Mouse (Mus musculus) neural tube, embryonic 14.5 days (tissue): ENCODE measurements around the gene Gm17728. TPM values are rescaled to one million over a fixed set of nuclear protein-coding genes. Genes with fewer than 3 reads are reported as not detected.

Experiments
- ATAC-seq: fragments of 200-750 bp; cut with Nextera tagmentation; 2 replicates; pipeline ENCODE4 v1.8.0; 2017; ENCODE audit warnings: low read depth, mild to moderate bottlenecking, moderate TSS enrichment, moderate library complexity
- H3K27ac ChIP-seq: fragments of 300-500 bp; sonication (generic); 2 replicates; pipeline ENCODE4 v1.5.1; 2014; ENCODE audit warnings: low read depth, mild to moderate bottlenecking, control low read depth, low read length, moderate library complexity, mixed read lengths
- H3K27me3 ChIP-seq: fragments of 300-500 bp; sonication (generic); 2 replicates; pipeline ENCODE4 v1.6.1; 2014; ENCODE audit warnings: low read length; ENCODE audit not compliant: control insufficient read depth, insufficient read depth
- H3K36me3 ChIP-seq: fragments of 300-500 bp; sonication (generic); 2 replicates; pipeline ENCODE4 v1.6.1; 2014; ENCODE audit warnings: low read length, mixed read lengths; ENCODE audit not compliant: control insufficient read depth, insufficient read depth
- H3K4me1 ChIP-seq: fragments of 300-500 bp; sonication (generic); 2 replicates; pipeline ENCODE4 v1.6.1; 2014; ENCODE audit warnings: low read length; ENCODE audit not compliant: control insufficient read depth, insufficient read depth
- H3K4me2 ChIP-seq: fragments of 300-500 bp; sonication (generic); 2 replicates; pipeline ENCODE4 v1.6.1; 2014; ENCODE audit warnings: mild to moderate bottlenecking, low read depth, low read length, control low read depth
- H3K4me3 ChIP-seq: fragments of 300-500 bp; sonication (generic); 2 replicates; pipeline ENCODE4 v1.5.1; 2014; ENCODE audit warnings: low read depth, low read length, control low read depth, mixed read lengths
- H3K9ac ChIP-seq: fragments of 300-500 bp; sonication (generic); replicated peaks from 2 replicates; pipeline ENCODE4 v1.6.1; 2014; ENCODE audit warnings: low read depth, mild to moderate bottlenecking, control low read depth, low read length, mixed read lengths
- H3K9me3 ChIP-seq: fragments of 300-500 bp; sonication (generic); 2 replicates; pipeline ENCODE4 v1.6.1; 2016; ENCODE audit warnings: low read length; ENCODE audit not compliant: control insufficient read depth
- WGBS: fragments of 180-500 bp; shearing (Covaris S2); extraction: QIAGEN DNeasy Blood & Tissue Kit; methylation state at CpG from one replicate; pipeline ENCODE4 v1.1.7; 2014; 5-methylcytosine and 5-hydroxymethylcytosine counted together
- polyA plus RNA-seq: library from polyadenylated mRNA; unstranded; fragments of >200 nt; fragmentation: Nextera tagmentation; extraction: Ambion mirVana; gene quantifications from 2 replicates; pipeline ENCODE4 v1.2.1, GENCODE M21; 2014

Gene Gm17728
- polyA plus RNA-seq, 1 experiment from 2014 or later, result 0.68 TPM

- H3K4me1 ChIP-seq, result no peaks in the 10 kb centered on the region
Measured at GRCm38 (mm10) chr17:9460904-9461303, 39.0 kb downstream of the Gm17728 start.

More at GRCm38 (mm10) chr17:9460904-9461303, 39.0 kb downstream of the Gm17728 start:
- H3K9ac ChIP-seq, result no peak overlapping the region
- H3K27ac ChIP-seq, result no peak overlapping the region
- H3K36me3 ChIP-seq, result no peaks in the 10 kb centered on the region
- no peaks in the 10 kb centered on the region for H3K27me3 ChIP-seq
- no peak overlapping the region for H3K4me3 ChIP-seq
- no peak overlapping the region for H3K4me2 ChIP-seq
- no peaks in the 10 kb centered on the region for H3K9me3 ChIP-seq
- 86% methylated on average over 2 of the region's 2 CpGs for WGBS
- ATAC-seq, result no peak

Other genes with a start within 250 kb of the Gm17728 start
- not detected in 2 replicates for gene Pabpc6, start 247.7 kb downstream of the Gm17728 start, polyA plus RNA-seq